8 mouse cellular contexts compared by ENCODE assay signal in genomic region chr12:112679027-112679996, GRCm38 (mm10). TPM values are rescaled to one million over a fixed set of nuclear protein-coding genes. Genes with fewer than 3 reads are reported as not detected.
A peak's percentile ranks its signal among the peaks of the same experiment; 100 is the strongest.
DNase-seq lines count a peak whose midpoint lies in the region; ATAC-seq and TF ChIP-seq lines count a peak whose summit lies in the region.

No protein-coding gene starts in this region.

- TF ChIP-seq CTCF in liver, embryonic 14.5 days (IDR thresholded peaks at IDR 0.05; ENCODE audit: low read depth): no peak

- peaks cover 23% of the 10 kb centered on the region for H3K27me3 ChIP-seq in kidney, embryonic 14.5 days (ENCODE audit: control insufficient read depth, insufficient read depth, low read length)
- H3K27me3 ChIP-seq in hindbrain, embryonic 13.5 days: peaks cover 53% of the 10 kb centered on the region
- peaks cover 46% of the 10 kb centered on the region for H3K27me3 ChIP-seq in liver, embryonic 14.5 days (ENCODE audit: control insufficient read depth, insufficient read depth, low read length)
- H3K27me3 ChIP-seq in neural tube, embryonic 13.5 days: peaks cover 42% of the 10 kb centered on the region

- WGBS in kidney, embryonic 14.5 days: 4% methylated on average over 63 of the region's 87 CpGs
- 4% methylated on average over 70 of the region's 87 CpGs for WGBS in hindbrain, embryonic 13.5 days
- 4% methylated on average over 86 of the region's 87 CpGs for WGBS in liver, embryonic 14.5 days (ENCODE audit: insufficient replicate concordance)
- 3% methylated on average over 75 of the region's 87 CpGs for WGBS in neural tube, embryonic 13.5 days

- no peaks in the 10 kb centered on the region; the same call in 1 of the 2 replicates for H3K36me3 ChIP-seq in kidney, embryonic 14.5 days (ENCODE audit: control insufficient read depth, insufficient read depth, low read length)
- no peaks in the 10 kb centered on the region for H3K36me3 ChIP-seq in hindbrain, embryonic 13.5 days
- H3K36me3 ChIP-seq in liver, embryonic 14.5 days (replicated peaks; ENCODE audit: control insufficient read depth, insufficient read depth, low read depth): no peaks in the 10 kb centered on the region
- no peaks in the 10 kb centered on the region for H3K36me3 ChIP-seq in neural tube, embryonic 13.5 days

- H3K4me3 ChIP-seq in kidney, embryonic 14.5 days (ENCODE audit: low read length): peak overlapping the region; percentile 71
- peak overlapping the region; percentile 53 for H3K4me3 ChIP-seq in hindbrain, embryonic 13.5 days
- peak overlapping the region; percentile 52 to 61 for H3K4me3 ChIP-seq in liver, embryonic 14.5 days (ENCODE audit: insufficient read depth in 1 of 2, low read depth in 2 of 2, low read length in 2 of 2)
- H3K4me3 ChIP-seq in neural tube, embryonic 13.5 days: peak overlapping the region; percentile 52

- H3K4me2 ChIP-seq in kidney, embryonic 14.5 days (replicated peaks; ENCODE audit: low read depth, low read length): peak overlapping the region; percentile 97
- peak overlapping the region; percentile 89 for H3K4me2 ChIP-seq in hindbrain, embryonic 13.5 days
- peak overlapping the region; percentile 62 for H3K4me2 ChIP-seq in liver, embryonic 14.5 days (ENCODE audit: low read depth)
- H3K4me2 ChIP-seq in neural tube, embryonic 13.5 days: peak overlapping the region; percentile 92

- H3K9ac ChIP-seq in kidney, embryonic 14.5 days (ENCODE audit: low read depth, low read length): peak overlapping the region; percentile 70
- H3K9ac ChIP-seq in hindbrain, embryonic 13.5 days: peak overlapping the region; percentile 75
- H3K9ac ChIP-seq in liver, embryonic 14.5 days (replicated peaks): no peak overlapping the region
- H3K9ac ChIP-seq in neural tube, embryonic 13.5 days: peak overlapping the region; percentile 69

- no peak for DNase-seq in kidney, adult 11 months
- peak; percentile 53 for DNase-seq in embryo, embryonic 11 days
- no peak for DNase-seq in liver, embryonic 14.5 days (ENCODE audit: low read depth in 3 of 3, low spot score in 3 of 3)
- DNase-seq in layer of hippocampus, adult 8-10 months (ENCODE audit: low spot score in 2 of 2): no peak
- DNase-seq in left cerebral cortex, postnatal 10 days (ENCODE audit: extremely low spot score in 1 of 2, low spot score in 2 of 2): no peak

- H3K27ac ChIP-seq in kidney, embryonic 14.5 days (ENCODE audit: low read depth, low read length): 0 out of 2 replicates have a peak overlapping the region, but pooled peaks have one; percentile 47
- H3K27ac ChIP-seq in hindbrain, embryonic 13.5 days: no peak overlapping the region
- H3K27ac ChIP-seq in liver, embryonic 14.5 days: no peak overlapping the region
- H3K27ac ChIP-seq in neural tube, embryonic 13.5 days (replicated peaks): no peak overlapping the region

- no peak for TF ChIP-seq EP300 in liver, embryonic 14.5 days (IDR thresholded peaks at IDR 0.05; ENCODE audit: low read depth)

- H3K4me1 ChIP-seq in kidney, embryonic 14.5 days (ENCODE audit: control insufficient read depth, insufficient read depth, low read length): peaks cover 25% of the 10 kb centered on the region
- H3K4me1 ChIP-seq in hindbrain, embryonic 13.5 days (replicated peaks): peaks cover 65% of the 10 kb centered on the region
- H3K4me1 ChIP-seq in liver, embryonic 14.5 days (replicated peaks; ENCODE audit: control insufficient read depth in 2 of 2, insufficient read depth in 2 of 2, low read length in 1 of 2): peaks cover 8 to 10% of the 10 kb centered on the region in 2 experiments
- peaks cover 48% of the 10 kb centered on the region for H3K4me1 ChIP-seq in neural tube, embryonic 13.5 days (replicated peaks)

- intact Hi-C loops in left cerebral cortex, postnatal 10 days (cut with DNase I): no loop called here

- H3K9me3 ChIP-seq in kidney, embryonic 14.5 days (ENCODE audit: control insufficient read depth, low read length): no peaks in the 10 kb centered on the region
- H3K9me3 ChIP-seq in hindbrain, embryonic 13.5 days: no peaks in the 10 kb centered on the region
- H3K9me3 ChIP-seq in liver, embryonic 14.5 days (ENCODE audit: control insufficient read depth, low read length): no peaks in the 10 kb centered on the region
- H3K9me3 ChIP-seq in neural tube, embryonic 13.5 days: no peaks in the 10 kb centered on the region

- ATAC-seq in kidney, embryonic 14.5 days (ENCODE audit: low FRiP score, low TSS enrichment): peak; percentile 13; the same call in 1 of the 2 replicates
- peak; percentile 21 for ATAC-seq in hindbrain, embryonic 13.5 days (ENCODE audit: low FRiP score)
- ATAC-seq in liver, embryonic 14.5 days (ENCODE audit: insufficient read depth): no peak
- peak; percentile 33; the same call in 1 of the 2 replicates for ATAC-seq in neural tube, embryonic 13.5 days (ENCODE audit: low read depth)

RNA-seq across cellular contexts. Expression of gene Zbtb42, which starts 0.7 kb away (rescaled TPM):
- 3.8 and 5.7 TPM in 2 replicates for polyA plus RNA-seq in kidney, embryonic 14.5 days (2014; fragmentation: Nextera tagmentation; extraction: Ambion mirVana)
- 3.6 and 4.6 TPM in 2 replicates for polyA plus RNA-seq in hindbrain, embryonic 13.5 days (2015; fragmentation: Nextera tagmentation; extraction: Ambion mirVana)
- 0.69 and 0.74 TPM in 2 replicates for polyA plus RNA-seq in liver, embryonic 14.5 days (2012; rRNA removed)
- polyA plus RNA-seq in liver, embryonic 14.5 days (2014; fragmentation: Nextera tagmentation; extraction: Ambion mirVana): 0.64 and 1.1 TPM in 2 replicates
- polyA plus RNA-seq in neural tube, embryonic 13.5 days (2015; fragmentation: Nextera tagmentation; extraction: Ambion mirVana): 2.1 TPM in 2 replicates
- total RNA-seq in layer of hippocampus, adult 8-10 months (2022): 1 to 10 TPM in 3 of 4 experiments, under 1 TPM in 1; 0.98 to 2.2 (median 1.1) TPM
- total RNA-seq in left cerebral cortex, postnatal 10 days (2021): under 1 TPM; 0.28 to 0.34 TPM

RNA-seq across cellular contexts. Expression of gene Akt1, which starts 4.6 kb away (rescaled TPM):
- polyA plus RNA-seq in kidney, embryonic 14.5 days (2014; fragmentation: Nextera tagmentation; extraction: Ambion mirVana): 50.8 and 58.5 TPM in 2 replicates
- 60.8 and 64.5 TPM in 2 replicates for polyA plus RNA-seq in hindbrain, embryonic 13.5 days (2015; fragmentation: Nextera tagmentation; extraction: Ambion mirVana)
- polyA plus RNA-seq in liver, embryonic 14.5 days (2012; rRNA removed): 33.6 and 41.2 TPM in 2 replicates
- 9.9 and 17.2 TPM in 2 replicates for polyA plus RNA-seq in liver, embryonic 14.5 days (2014; fragmentation: Nextera tagmentation; extraction: Ambion mirVana)
- polyA plus RNA-seq in neural tube, embryonic 13.5 days (2015; fragmentation: Nextera tagmentation; extraction: Ambion mirVana): 73.4 and 101 TPM in 2 replicates
- 100 to 1,000 TPM; 153 to 162 (median 161) TPM for total RNA-seq in layer of hippocampus, adult 8-10 months (2022)
- total RNA-seq in left cerebral cortex, postnatal 10 days (2021): 100 to 1,000 TPM; 166 to 169 TPM

RNA-seq across cellular contexts. Expression of gene Siva1, which starts 34.8 kb away (rescaled TPM):
- polyA plus RNA-seq in kidney, embryonic 14.5 days (2014; fragmentation: Nextera tagmentation; extraction: Ambion mirVana): 314 and 362 TPM in 2 replicates
- 62.6 and 63.8 TPM in 2 replicates for polyA plus RNA-seq in hindbrain, embryonic 13.5 days (2015; fragmentation: Nextera tagmentation; extraction: Ambion mirVana)
- polyA plus RNA-seq in liver, embryonic 14.5 days (2012; rRNA removed): 64.0 and 70.6 TPM in 2 replicates
- polyA plus RNA-seq in liver, embryonic 14.5 days (2014; fragmentation: Nextera tagmentation; extraction: Ambion mirVana): 157 and 165 TPM in 2 replicates
- polyA plus RNA-seq in neural tube, embryonic 13.5 days (2015; fragmentation: Nextera tagmentation; extraction: Ambion mirVana): 66.3 and 75.0 TPM in 2 replicates
- 10 to 100 TPM; 20.8 to 23.5 (median 22.1) TPM for total RNA-seq in layer of hippocampus, adult 8-10 months (2022)
- 10 to 100 TPM; 14.3 to 15.5 TPM for total RNA-seq in left cerebral cortex, postnatal 10 days (2021)

RNA-seq across cellular contexts. Expression of gene Cep170b, which starts 40.9 kb away (rescaled TPM):
- 11.5 and 15.1 TPM in 2 replicates for polyA plus RNA-seq in kidney, embryonic 14.5 days (2014; fragmentation: Nextera tagmentation; extraction: Ambion mirVana)
- 24.2 and 24.9 TPM in 2 replicates for polyA plus RNA-seq in hindbrain, embryonic 13.5 days (2015; fragmentation: Nextera tagmentation; extraction: Ambion mirVana)
- 3.4 and 4.2 TPM in 2 replicates for polyA plus RNA-seq in liver, embryonic 14.5 days (2012; rRNA removed)
- polyA plus RNA-seq in liver, embryonic 14.5 days (2014; fragmentation: Nextera tagmentation; extraction: Ambion mirVana): 1.9 and 2.6 TPM in 2 replicates
- polyA plus RNA-seq in neural tube, embryonic 13.5 days (2015; fragmentation: Nextera tagmentation; extraction: Ambion mirVana): 23.7 and 26.9 TPM in 2 replicates
- 100 to 1,000 TPM; 190 to 216 (median 203) TPM for total RNA-seq in layer of hippocampus, adult 8-10 months (2022)
- total RNA-seq in left cerebral cortex, postnatal 10 days (2021): 100 to 1,000 TPM; 222 to 234 TPM

RNA-seq across cellular contexts. Expression of gene Adssl1, which starts 59.5 kb away (rescaled TPM):
- polyA plus RNA-seq in kidney, embryonic 14.5 days (2014; fragmentation: Nextera tagmentation; extraction: Ambion mirVana): 8.0 and 9.3 TPM in 2 replicates
- polyA plus RNA-seq in hindbrain, embryonic 13.5 days (2015; fragmentation: Nextera tagmentation; extraction: Ambion mirVana): 3.1 and 3.2 TPM in 2 replicates
- 3.7 and 5.4 TPM in 2 replicates for polyA plus RNA-seq in liver, embryonic 14.5 days (2012; rRNA removed)
- 7.6 and 8.5 TPM in 2 replicates for polyA plus RNA-seq in liver, embryonic 14.5 days (2014; fragmentation: Nextera tagmentation; extraction: Ambion mirVana)
- polyA plus RNA-seq in neural tube, embryonic 13.5 days (2015; fragmentation: Nextera tagmentation; extraction: Ambion mirVana): 3.2 and 3.6 TPM in 2 replicates
- 10 to 100 TPM in 3 of 4 experiments, 1 to 10 TPM in 1; 9.6 to 30.4 (median 20.8) TPM for total RNA-seq in layer of hippocampus, adult 8-10 months (2022)
- 1 to 10 TPM; 2.8 to 3.9 TPM for total RNA-seq in left cerebral cortex, postnatal 10 days (2021)
